Mouse (Mus musculus) neural tube, embryonic 11.5 days (tissue): ENCODE results near the gene Gm43064. TPM values are rescaled to one million over a fixed set of nuclear protein-coding genes. Genes with fewer than 3 reads are reported as not detected.

Source experiments
- ATAC-seq: fragments of 200-750 bp; cut with Nextera tagmentation; 2 replicates; pipeline ENCODE4 v1.8.0; 2017; ENCODE audit warnings: moderate number of reproducible peaks, mild to moderate bottlenecking, moderate TSS enrichment, moderate library complexity; ENCODE audit not compliant: insufficient read depth, low FRiP score, low TSS enrichment
- DNase-seq: peaks from one replicate; pipeline ENCODE4 v3.0.0-alpha.2; 2015; ENCODE audit warnings: low spot score
- H3K27ac ChIP-seq: fragments of 300-500 bp; sonication (generic); 2 replicates; pipeline ENCODE4 v1.5.1; 2014; ENCODE audit warnings: low read depth, mild to moderate bottlenecking, low read length
- H3K27me3 ChIP-seq: fragments of 300-500 bp; sonication (generic); 2 replicates; pipeline ENCODE4 v1.6.1; 2014; ENCODE audit warnings: mild to moderate bottlenecking, low read length, mixed read lengths; ENCODE audit not compliant: control insufficient read depth, insufficient read depth
- H3K36me3 ChIP-seq: fragments of 300-500 bp; sonication (generic); 2 replicates; pipeline ENCODE4 v1.6.1; 2014; ENCODE audit warnings: mild to moderate bottlenecking, low read length, moderate library complexity, mixed read lengths; ENCODE audit not compliant: control insufficient read depth, insufficient read depth
- H3K4me1 ChIP-seq: fragments of 300-500 bp; sonication (generic); 2 replicates; pipeline ENCODE4 v1.6.1; 2014; ENCODE audit warnings: low read length, mixed read lengths; ENCODE audit not compliant: control insufficient read depth, insufficient read depth
- H3K4me2 ChIP-seq: fragments of 300-500 bp; sonication (generic); 2 replicates; pipeline ENCODE4 v1.6.1; 2014; ENCODE audit warnings: low read depth, mild to moderate bottlenecking, moderate library complexity
- H3K4me3 ChIP-seq: fragments of 300-500 bp; sonication (generic); 2 replicates; pipeline ENCODE4 v1.5.1; 2014; ENCODE audit warnings: low read depth, low read length
- H3K9ac ChIP-seq: fragments of 300-500 bp; sonication (generic); 2 replicates; pipeline ENCODE4 v1.6.1; 2014; ENCODE audit warnings: mild to moderate bottlenecking, low read length
- H3K9me3 ChIP-seq: fragments of 300-500 bp; sonication (generic); 2 replicates; pipeline ENCODE4 v1.6.1; 2016; ENCODE audit warnings: low read length; ENCODE audit not compliant: control insufficient read depth
- WGBS: fragments of 180-500 bp; shearing (Covaris S2); extraction: QIAGEN DNeasy Blood & Tissue Kit; methylation state at CpG from one replicate; pipeline ENCODE4 v1.1.7; 2014; 5-methylcytosine and 5-hydroxymethylcytosine counted together
- polyA plus RNA-seq: library from polyadenylated mRNA; unstranded; fragments of >200 nt; fragmentation: Nextera tagmentation; extraction: Ambion mirVana; gene quantifications from 2 replicates; pipeline ENCODE4 v1.2.1, GENCODE M21; 2014

Gm43064 gene
- polyA plus RNA-seq, 1 experiment from 2014 or later: 0.19 TPM

GRCm38 (mm10) chr3:103868008-103868407, 58.6 kb downstream of the Gm43064 start:
- H3K27ac ChIP-seq: no peak overlapping the region
- no peak overlapping the region for H3K4me3 ChIP-seq
- no peaks in the 10 kb centered on the region for H3K4me1 ChIP-seq
- H3K9me3 ChIP-seq: no peaks in the 10 kb centered on the region
- DNase-seq (no peak), ATAC-seq (no peak)
- no peak overlapping the region for H3K9ac ChIP-seq
- H3K4me2 ChIP-seq: no peak overlapping the region
- 89% methylated on average over 4 of the region's 4 CpGs for WGBS
- H3K36me3 ChIP-seq: no peaks in the 10 kb centered on the region
- H3K27me3 ChIP-seq: no peaks in the 10 kb centered on the region

GRCm38 (mm10) chr3:103872663-103873098, 63.3 kb downstream of the Gm43064 start:
- Histone ChIP-seq H3K9me3 (no peaks in the 10 kb centered on the region), H3K9ac (no peak overlapping the region), H3K27me3 (no peaks in the 10 kb centered on the region), H3K4me1 (no peaks in the 10 kb centered on the region), H3K4me3 (no peak overlapping the region), H3K36me3 (no peaks in the 10 kb centered on the region), H3K4me2 (no peak overlapping the region), H3K27ac (no peak overlapping the region)
- WGBS: 60% methylated on average over 3 of the region's 3 CpGs
- ATAC-seq (no peak), DNase-seq (no peak)

DNA sequence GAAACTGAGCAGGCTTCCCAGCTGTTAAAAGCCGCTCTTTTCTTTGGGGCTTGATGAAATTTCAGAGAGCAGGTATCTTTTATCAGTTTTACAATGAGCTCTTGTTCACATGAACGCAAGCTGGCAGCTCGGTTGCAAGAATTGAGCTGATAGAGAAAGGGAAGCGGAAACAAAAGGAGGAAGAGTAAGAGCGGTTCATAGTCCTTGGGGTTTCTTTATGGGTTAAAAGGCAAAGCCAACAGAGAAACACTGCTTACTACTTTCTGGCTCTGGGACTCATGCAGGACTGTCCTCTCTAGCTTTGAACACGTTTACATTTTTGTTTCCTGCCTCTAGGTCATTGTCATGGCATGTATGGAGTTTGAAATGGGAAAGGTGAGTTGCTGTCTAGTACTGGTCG, 65.0 kb downstream of the Gm43064 start:
- H3K9me3 ChIP-seq: no peaks in the 10 kb centered on the region
- H3K4me2 ChIP-seq: no peak overlapping the region
- H3K27me3 ChIP-seq: no peaks in the 10 kb centered on the region
- no peak overlapping the region for H3K4me3 ChIP-seq
- H3K36me3 ChIP-seq: no peaks in the 10 kb centered on the region
- no peak overlapping the region for H3K9ac ChIP-seq
- 80% methylated on average over 7 of the region's 7 CpGs for WGBS
- ATAC-seq (no peak), DNase-seq (no peak)
- H3K27ac ChIP-seq: no peak overlapping the region
- H3K4me1 ChIP-seq: no peaks in the 10 kb centered on the region

DNA sequence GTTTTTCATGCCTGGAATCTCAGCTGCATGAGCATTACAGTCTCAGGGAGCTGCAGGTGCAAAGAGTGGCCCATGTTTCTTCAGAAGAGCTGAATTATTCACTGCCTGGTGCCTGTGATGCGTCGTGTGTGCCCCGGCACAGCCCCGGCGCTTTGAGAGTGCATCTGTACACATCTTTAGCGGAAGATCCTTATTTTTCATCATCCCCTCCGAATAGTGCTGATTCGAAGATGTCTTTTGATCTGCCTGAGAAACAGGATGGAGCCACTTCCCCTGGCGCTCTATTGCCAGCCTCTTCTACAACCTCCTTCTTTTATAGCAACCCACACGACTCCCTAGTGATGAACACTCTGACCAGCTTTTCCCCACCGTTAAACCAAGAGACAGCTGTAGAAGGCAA, 76.6 kb downstream of the Gm43064 start:
- Histone ChIP-seq H3K9me3 (no peaks in the 10 kb centered on the region), H3K36me3 (no peaks in the 10 kb centered on the region), H3K4me1 (no peaks in the 10 kb centered on the region), H3K27me3 (no peaks in the 10 kb centered on the region), H3K4me2 (no peak overlapping the region), H3K9ac (no peak overlapping the region), H3K27ac (no peak overlapping the region), H3K4me3 (no peak overlapping the region)
- 72% methylated on average over 11 of the region's 11 CpGs for WGBS
- ATAC-seq (no peak), DNase-seq (no peak)

GRCm38 (mm10) chr3:103887581-103887980, 78.2 kb downstream of the Gm43064 start:
- no peak overlapping the region for H3K9ac ChIP-seq
- DNase-seq (peak; percentile 38), ATAC-seq (no peak)
- H3K27me3 ChIP-seq: no peaks in the 10 kb centered on the region
- no peaks in the 10 kb centered on the region for H3K36me3 ChIP-seq
- H3K4me3 ChIP-seq: no peak overlapping the region
- H3K27ac ChIP-seq: no peak overlapping the region
- 42% methylated on average over 3 of the region's 3 CpGs for WGBS
- H3K4me1 ChIP-seq: no peaks in the 10 kb centered on the region
- no peaks in the 10 kb centered on the region for H3K9me3 ChIP-seq
- no peak overlapping the region for H3K4me2 ChIP-seq

Other genes with a start within 250 kb of the Gm43064 start
- 2.9 and 3.1 TPM in 2 replicates for gene Syt6, start 234.3 kb upstream of the Gm43064 start, polyA plus RNA-seq
- 0.13 TPM in 1 of 2 replicates, not detected in the other for gene Atg4a-ps, start 163.5 kb upstream of the Gm43064 start, polyA plus RNA-seq
- gene Olfml3, start 71.6 kb upstream of the Gm43064 start, polyA plus RNA-seq: 18.0 and 19.0 TPM in 2 replicates
- not detected in 2 replicates for gene Gm10964, start 70.2 kb upstream of the Gm43064 start, polyA plus RNA-seq
- 15.4 and 16.0 TPM in 2 replicates for gene Hipk1, start 18.0 kb upstream of the Gm43064 start, polyA plus RNA-seq
- gene Dclre1b, start 129 bp upstream of the Gm43064 start, polyA plus RNA-seq: 33.5 and 35.9 TPM in 2 replicates
- 27.4 and 27.6 TPM in 2 replicates for gene Ap4b1, start 53 bp upstream of the Gm43064 start, polyA plus RNA-seq
- not detected in 2 replicates for gene Bcl2l15, start 23.0 kb downstream of the Gm43064 start, polyA plus RNA-seq
- 0.24 and 0.65 TPM in 2 replicates for gene Ptpn22, start 50.2 kb downstream of the Gm43064 start, polyA plus RNA-seq
- gene Rsbn1, start 104.5 kb downstream of the Gm43064 start, polyA plus RNA-seq: 22.3 and 22.6 TPM in 2 replicates
- gene Phtf1, start 158.5 kb downstream of the Gm43064 start, polyA plus RNA-seq: 46.3 and 47.9 TPM in 2 replicates